Mouse (Mus musculus): Measurements from ENCODE around the gene Zfp91.

The Zfp91 gene

GRCm38 (mm10) chr19:12795511-12796327 is at the start of gene Zfp91, which contains the start of gene Lpxn:
Zfp91 (minus strand) TSS chr19:12796126.
Lpxn (plus strand) TSS chr19:12796193.
- DNase-seq (ENCODE audit: low spot score in 2 of 2) = peak; percentile 90 to 97

GRCm38 (mm10) chr19:12838507-12838906 is 42.6 kb upstream of the Zfp91 start:
- DNase-seq (ENCODE audit: low spot score in 2 of 2) = no peak

GRCm38 (mm10) chr19:12833625-12834024 is 37.7 kb upstream of the Zfp91 start:
- DNase-seq (ENCODE audit: low spot score in 2 of 2) = no peak

GRCm38 (mm10) chr19:12831559-12831958 is 35.6 kb upstream of the Zfp91 start:
- no peak for DNase-seq (ENCODE audit: low spot score in 2 of 2)

GRCm38 (mm10) chr19:12830823-12831430 is 35.0 kb upstream of the Zfp91 start:
- no peak for DNase-seq (ENCODE audit: low spot score in 2 of 2)

GRCm38 (mm10) chr19:12824549-12824948 is 28.6 kb upstream of the Zfp91 start:
- no peak for DNase-seq (ENCODE audit: low spot score in 2 of 2)

- no peak for DNase-seq (ENCODE audit: low spot score in 2 of 2)
Measured at GRCm38 (mm10) chr19:12820383-12820782, 24.5 kb upstream of the Zfp91 start.

- no peak for DNase-seq (ENCODE audit: low spot score in 2 of 2)
Measured at GRCm38 (mm10) chr19:12818507-12818906, 22.6 kb upstream of the Zfp91 start.

- no peak for DNase-seq (ENCODE audit: low spot score in 2 of 2)
Measured at GRCm38 (mm10) chr19:12813883-12814282, 18.0 kb upstream of the Zfp91 start.

GRCm38 (mm10) chr19:12812644-12813364 is 16.9 kb upstream of the Zfp91 start:
- DNase-seq (ENCODE audit: low spot score in 2 of 2) = no peak

GRCm38 (mm10) chr19:12806214-12806613 is 10.3 kb upstream of the Zfp91 start:
- DNase-seq (ENCODE audit: low spot score in 2 of 2) = no peak

- no peak for DNase-seq (ENCODE audit: low spot score in 2 of 2)
Measured at GRCm38 (mm10) chr19:12805730-12806129, 9.8 kb upstream of the Zfp91 start.

- DNase-seq (ENCODE audit: low spot score in 2 of 2) = no peak
Measured at GRCm38 (mm10) chr19:12804237-12804636, 8.3 kb upstream of the Zfp91 start.

- DNase-seq (ENCODE audit: low spot score in 2 of 2) = no peak
Measured at GRCm38 (mm10) chr19:12802830-12803229, 6.9 kb upstream of the Zfp91 start.

- no peak for DNase-seq (ENCODE audit: low spot score in 2 of 2)
Measured at GRCm38 (mm10) chr19:12801046-12801445, 5.1 kb upstream of the Zfp91 start.

- no peak for DNase-seq (ENCODE audit: low spot score in 2 of 2)
Measured at GRCm38 (mm10) chr19:12800621-12801020, 4.7 kb upstream of the Zfp91 start.

GRCm38 (mm10) chr19:12799081-12799480 is 3.2 kb upstream of the Zfp91 start:
- DNase-seq (ENCODE audit: low spot score in 2 of 2) = no peak

- no peak for DNase-seq (ENCODE audit: low spot score in 2 of 2)
Measured at GRCm38 (mm10) chr19:12798404-12798803, 2.5 kb upstream of the Zfp91 start.

GRCm38 (mm10) chr19:12797071-12797470 is 1.1 kb upstream of the Zfp91 start:
- peak in 1 of 2 experiments; percentile 8 for DNase-seq (ENCODE audit: low spot score in 2 of 2)

- DNase-seq (ENCODE audit: low spot score in 2 of 2) = peak in 1 of 2 experiments; percentile 28
Measured at GRCm38 (mm10) chr19:12796328-12796931, 504 bp upstream of the Zfp91 start.

GRCm38 (mm10) chr19:12795110-12795509 is 816 bp downstream of the Zfp91 start:
- no peak for DNase-seq (ENCODE audit: low spot score in 2 of 2)

Measured in cerebellum, postnatal 4 days (tissue).